Mouse (Mus musculus): ENCODE results near the gene Lemd1. TPM values are rescaled to one million over a fixed set of nuclear protein-coding genes. Genes with fewer than 3 reads are reported as not detected.

Lemd1 gene
- polyA plus RNA-seq, 1 experiment from 2014 or later, result 18.0 TPM

DNA sequence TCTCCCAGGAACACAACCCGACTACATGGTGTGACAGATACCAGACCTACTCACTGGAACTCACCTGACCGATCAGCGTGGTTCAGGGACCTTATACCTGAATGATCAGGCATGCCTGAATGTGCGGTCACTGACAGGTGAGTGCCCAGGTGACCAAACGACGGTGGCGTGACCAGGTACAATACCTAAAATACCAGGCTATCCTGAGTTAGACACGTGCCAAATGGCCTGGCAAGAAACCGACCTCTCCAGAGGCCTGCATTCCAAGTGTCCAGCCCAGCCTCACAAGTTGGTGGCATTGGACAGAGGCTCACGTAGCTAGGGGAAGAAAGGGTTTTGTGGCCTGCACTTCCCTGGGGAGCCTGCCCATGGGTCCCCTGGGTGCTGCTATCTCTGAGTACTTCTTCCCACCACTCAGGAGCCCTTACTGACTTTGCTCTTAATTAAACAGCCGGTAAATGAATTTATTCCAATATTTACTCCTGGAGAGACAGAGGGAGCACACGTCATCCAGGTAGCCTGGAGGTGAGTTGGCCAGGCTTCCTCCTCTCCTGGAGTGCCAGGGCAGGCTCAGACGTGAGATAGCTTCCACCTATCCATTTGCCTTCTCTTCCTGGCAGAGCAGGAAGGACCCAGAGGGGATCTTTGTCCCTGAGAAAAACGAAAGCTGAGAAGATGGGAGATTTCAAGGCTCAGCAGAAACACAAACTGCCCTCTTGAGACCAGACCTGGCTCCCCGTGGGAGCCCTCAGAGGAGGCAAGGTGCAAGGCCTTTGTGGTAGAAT, 40.2 kb upstream of the Lemd1 start:
- no peak for ATAC-seq
- H3K4me2 ChIP-seq (ENCODE audit: low read length), result no peak overlapping the region

DNA sequence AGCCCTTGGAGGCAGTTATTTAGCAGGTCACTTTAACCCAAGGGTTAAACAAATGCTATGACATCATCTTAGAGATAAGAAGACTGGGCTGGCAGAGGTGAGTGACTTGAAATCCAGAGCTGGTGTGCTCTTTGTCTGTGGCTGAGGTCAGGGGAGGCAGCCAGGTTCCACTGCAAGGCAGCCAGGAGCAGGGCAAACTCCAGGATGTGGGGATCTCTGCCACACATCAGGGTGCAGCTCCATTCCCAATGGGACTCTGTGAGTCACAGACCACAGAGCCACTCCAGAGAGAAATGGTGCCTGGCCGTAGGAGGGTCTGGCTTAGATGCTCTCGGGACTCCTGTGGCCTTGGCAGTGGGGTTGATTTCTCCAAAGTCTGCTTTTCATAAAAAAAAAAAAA, 39.3 kb upstream of the Lemd1 start:
- WGBS, result 82% methylated on average over 2 of the region's 2 CpGs
- no peaks in the 10 kb centered on the region for H3K36me3 ChIP-seq (ENCODE audit: control insufficient read depth, insufficient read depth, low read length)
- no peak overlapping the region for H3K4me3 ChIP-seq (ENCODE audit: low read depth, low read length)
- H3K27me3 ChIP-seq (ENCODE audit: control insufficient read depth, insufficient read depth, low read depth, low read length), result no peaks in the 10 kb centered on the region
- 0 out of 2 replicates have a peak overlapping the region, but pooled peaks have one; percentile 6 for H3K9ac ChIP-seq (ENCODE audit: low read depth, low read length)
- H3K9me3 ChIP-seq (replicated peaks; ENCODE audit: control insufficient read depth, low read length, poor library complexity, severe bottlenecking), result no peaks in the 10 kb centered on the region
- H3K4me1 ChIP-seq (ENCODE audit: control insufficient read depth, insufficient read depth, low read length), result peaks cover 4% of the 10 kb centered on the region; the same call in 1 of the 2 replicates
- no peak for ATAC-seq
- no peak overlapping the region for H3K27ac ChIP-seq (ENCODE audit: low read length)
- no peak overlapping the region for H3K4me2 ChIP-seq (ENCODE audit: low read length)

More for the DNA sequence above, 40.2 kb upstream of the Lemd1 start:
- Histone ChIP-seq H3K27me3 (ENCODE audit: control insufficient read depth, insufficient read depth, low read depth, low read length) (no peaks in the 10 kb centered on the region), H3K4me3 (ENCODE audit: low read depth, low read length) (no peak overlapping the region), H3K9me3 (replicated peaks; ENCODE audit: control insufficient read depth, low read length, poor library complexity, severe bottlenecking) (no peaks in the 10 kb centered on the region), H3K4me1 (ENCODE audit: control insufficient read depth, insufficient read depth, low read length) (peaks cover 4% of the 10 kb centered on the region; the same call in 1 of the 2 replicates), H3K27ac (ENCODE audit: low read length) (no peak overlapping the region), H3K9ac (ENCODE audit: low read depth, low read length) (no peak overlapping the region; the same call in 1 of the 2 replicates), H3K36me3 (ENCODE audit: control insufficient read depth, insufficient read depth, low read length) (no peaks in the 10 kb centered on the region)
- 76% methylated on average over 15 of the region's 15 CpGs for WGBS

DNA sequence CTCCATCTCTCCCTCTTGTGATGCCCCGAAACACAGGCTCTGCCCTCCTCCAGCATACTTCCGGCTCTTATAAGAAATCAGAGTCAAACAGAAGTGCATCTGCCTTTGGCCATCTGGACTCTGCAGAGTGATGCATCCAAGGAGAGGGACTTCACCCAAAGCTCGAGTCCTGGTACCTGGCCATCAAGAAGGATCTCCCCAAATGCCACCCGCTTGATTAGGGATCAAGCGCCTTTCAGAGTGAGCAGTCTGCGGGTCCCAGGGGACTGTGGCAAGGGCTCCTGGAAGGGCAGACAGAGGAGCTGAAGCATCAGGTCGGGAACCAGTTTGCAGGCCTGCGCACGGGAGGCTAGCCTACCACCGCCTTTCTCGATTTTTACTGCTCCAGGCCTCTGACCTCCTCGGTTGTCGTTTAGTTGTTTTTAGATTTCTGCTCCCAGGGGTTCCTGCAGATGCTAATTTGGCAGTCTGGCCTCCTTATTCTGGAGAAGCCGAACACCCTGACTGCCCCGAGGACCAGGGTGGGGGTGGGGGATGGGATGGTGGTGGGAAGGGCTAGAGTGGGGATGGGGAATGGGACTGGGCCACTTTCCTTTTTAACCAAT, 38.0 kb upstream of the Lemd1 start:
- no peak overlapping the region for H3K9ac ChIP-seq (ENCODE audit: low read depth, low read length)
- ATAC-seq, result no peak

DNA sequence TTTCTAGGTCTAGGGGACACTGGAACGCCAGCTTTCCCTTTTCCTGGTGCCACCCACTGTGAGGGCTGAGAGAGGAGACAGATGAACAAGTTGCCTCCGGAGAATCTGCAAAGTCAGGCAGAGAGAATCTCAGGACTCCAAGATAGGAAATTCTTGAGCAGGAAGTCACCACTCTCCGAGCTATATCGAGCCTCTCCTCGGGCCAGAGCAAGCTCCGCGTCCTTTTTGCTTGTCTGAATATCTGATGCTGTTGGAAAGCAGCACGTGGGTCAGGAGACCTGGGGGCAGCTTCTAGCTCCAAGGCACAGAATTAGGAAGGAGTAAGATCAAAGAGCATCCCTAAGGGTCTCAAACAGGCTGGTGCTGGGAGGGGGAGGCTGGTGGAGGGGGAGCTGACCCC, 37.5 kb upstream of the Lemd1 start:
- H3K27me3 ChIP-seq (ENCODE audit: control insufficient read depth, insufficient read depth, low read depth, low read length), result no peaks in the 10 kb centered on the region
- ATAC-seq, result no peak
- peaks cover 13% of the 10 kb centered on the region for H3K4me1 ChIP-seq (ENCODE audit: control insufficient read depth, insufficient read depth, low read length)
- no peak overlapping the region for H3K4me3 ChIP-seq (ENCODE audit: low read depth, low read length)
- no peak overlapping the region for H3K9ac ChIP-seq (ENCODE audit: low read depth, low read length)
- no peaks in the 10 kb centered on the region for H3K9me3 ChIP-seq (replicated peaks; ENCODE audit: control insufficient read depth, low read length, poor library complexity, severe bottlenecking)
- no peaks in the 10 kb centered on the region for H3K36me3 ChIP-seq (ENCODE audit: control insufficient read depth, insufficient read depth, low read length)
- 8% methylated on average over 8 of the region's 8 CpGs for WGBS
- H3K27ac ChIP-seq (ENCODE audit: low read length), result no peak overlapping the region
- H3K4me2 ChIP-seq (ENCODE audit: low read length), result no peak overlapping the region

More for the DNA sequence above, 38.0 kb upstream of the Lemd1 start:
- no peaks in the 10 kb centered on the region for H3K36me3 ChIP-seq (ENCODE audit: control insufficient read depth, insufficient read depth, low read length)
- H3K27ac ChIP-seq (ENCODE audit: low read length), result no peak overlapping the region
- no peaks in the 10 kb centered on the region for H3K9me3 ChIP-seq (replicated peaks; ENCODE audit: control insufficient read depth, low read length, poor library complexity, severe bottlenecking)
- H3K4me1 ChIP-seq (ENCODE audit: control insufficient read depth, insufficient read depth, low read length), result peaks cover 12% of the 10 kb centered on the region
- WGBS, result 36% methylated on average over 15 of the region's 15 CpGs
- no peak overlapping the region for H3K4me3 ChIP-seq (ENCODE audit: low read depth, low read length)
- no peak overlapping the region for H3K4me2 ChIP-seq (ENCODE audit: low read length)
- H3K27me3 ChIP-seq (ENCODE audit: control insufficient read depth, insufficient read depth, low read depth, low read length), result no peaks in the 10 kb centered on the region

DNA sequence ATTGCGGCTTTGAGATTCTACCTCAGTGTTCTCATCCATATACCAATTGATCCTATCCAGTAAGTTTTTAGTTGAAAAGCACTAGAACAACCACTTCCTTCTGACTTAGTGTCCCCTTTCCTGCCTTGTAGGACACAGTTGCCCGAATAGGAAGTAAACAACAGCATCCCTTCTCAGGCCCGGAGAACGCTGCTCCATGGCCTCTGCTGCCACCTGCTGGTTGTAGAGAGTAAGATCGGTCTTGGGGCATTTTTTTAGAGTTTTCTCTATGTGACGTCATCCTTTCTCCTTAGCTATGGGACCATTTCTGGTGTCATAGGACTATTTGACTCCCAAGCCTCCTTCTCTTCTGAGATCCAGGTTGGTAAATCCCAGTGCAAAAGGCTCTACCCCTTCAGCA, 35.5 kb upstream of the Lemd1 start:
- H3K4me2 ChIP-seq (ENCODE audit: low read length), result no peak overlapping the region
- WGBS, result 9% methylated on average over 6 of the region's 6 CpGs
- H3K9me3 ChIP-seq (replicated peaks; ENCODE audit: control insufficient read depth, low read length, poor library complexity, severe bottlenecking), result no peaks in the 10 kb centered on the region
- no peak overlapping the region for H3K27ac ChIP-seq (ENCODE audit: low read length)
- H3K27me3 ChIP-seq (ENCODE audit: control insufficient read depth, insufficient read depth, low read depth, low read length), result no peaks in the 10 kb centered on the region
- H3K9ac ChIP-seq (ENCODE audit: low read depth, low read length), result no peak overlapping the region
- no peak overlapping the region for H3K4me3 ChIP-seq (ENCODE audit: low read depth, low read length)
- H3K4me1 ChIP-seq (ENCODE audit: control insufficient read depth, insufficient read depth, low read length), result peaks cover 25% of the 10 kb centered on the region
- H3K36me3 ChIP-seq (ENCODE audit: control insufficient read depth, insufficient read depth, low read length), result no peaks in the 10 kb centered on the region
- ATAC-seq, result no peak

DNA sequence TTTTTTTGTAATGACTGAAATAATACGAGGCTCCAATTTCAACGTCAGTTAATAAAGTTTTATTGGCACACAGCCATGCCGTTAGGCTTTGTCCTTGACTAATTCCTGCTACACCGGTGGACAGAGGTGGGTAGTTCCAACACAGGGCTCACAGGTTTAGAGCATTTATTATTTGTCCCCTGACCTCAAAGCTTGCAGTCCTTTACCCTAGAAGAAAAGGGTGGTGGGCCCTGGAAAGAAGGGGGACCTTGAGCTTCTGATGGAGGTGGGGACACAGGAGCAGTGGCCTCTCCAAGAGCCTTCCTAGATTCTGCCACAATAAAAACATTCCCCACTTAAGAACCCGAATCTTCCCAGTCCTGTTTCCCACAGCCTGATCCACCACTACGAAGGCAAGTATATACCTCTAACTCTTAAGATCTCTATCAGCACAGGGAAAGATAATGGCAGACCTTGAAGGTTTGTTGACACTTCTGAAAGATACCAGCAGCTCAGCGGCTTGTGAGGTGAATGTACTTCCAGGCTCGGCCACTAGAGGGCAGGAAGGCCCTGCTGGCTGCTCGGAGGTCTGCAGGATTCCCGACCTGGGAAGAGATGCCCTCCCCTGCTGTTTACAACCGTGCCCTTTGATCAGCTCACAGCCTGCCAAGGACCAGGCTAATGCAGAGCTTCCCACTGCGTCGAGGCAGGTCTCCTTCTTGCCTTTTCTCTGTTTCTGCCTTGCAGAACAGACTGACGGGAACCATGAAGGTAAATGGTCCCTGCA, 34.0 kb upstream of the Lemd1 start:
- peak overlapping the region; percentile 36 for H3K27ac ChIP-seq (ENCODE audit: low read length)
- peak overlapping the region; percentile 31; the same call in 1 of the 2 replicates for H3K9ac ChIP-seq (ENCODE audit: low read depth, low read length)
- peaks cover 25% of the 10 kb centered on the region for H3K4me1 ChIP-seq (ENCODE audit: control insufficient read depth, insufficient read depth, low read length)
- H3K27me3 ChIP-seq (ENCODE audit: control insufficient read depth, insufficient read depth, low read depth, low read length), result no peaks in the 10 kb centered on the region
- no peak overlapping the region for H3K4me3 ChIP-seq (ENCODE audit: low read depth, low read length)
- no peaks in the 10 kb centered on the region for H3K36me3 ChIP-seq (ENCODE audit: control insufficient read depth, insufficient read depth, low read length)
- 26% methylated on average over 14 of the region's 14 CpGs for WGBS
- H3K4me2 ChIP-seq (ENCODE audit: low read length), result peak overlapping the region; percentile 30; the same call in 1 of the 2 replicates
- ATAC-seq, result peak; percentile 78
- no peaks in the 10 kb centered on the region for H3K9me3 ChIP-seq (replicated peaks; ENCODE audit: control insufficient read depth, low read length, poor library complexity, severe bottlenecking)

DNA sequence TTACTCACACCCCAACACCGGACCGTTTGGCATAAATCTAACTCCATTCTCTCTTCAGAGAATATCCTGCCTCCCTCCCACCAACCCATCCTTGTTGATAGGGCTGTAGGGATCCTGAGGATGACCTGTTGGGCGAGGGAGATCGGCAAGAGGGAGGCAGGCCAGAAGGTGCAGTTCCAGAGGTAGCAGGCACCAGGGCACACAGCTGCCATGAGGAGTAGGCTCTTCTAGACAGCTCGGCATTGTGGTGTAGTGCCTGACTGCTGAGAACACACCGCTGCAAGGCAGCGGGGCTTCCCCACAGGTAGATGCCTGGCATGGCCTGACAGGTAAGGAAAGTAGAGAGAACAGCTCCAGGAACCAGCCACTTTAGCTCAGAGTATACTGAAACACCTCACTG, 33.4 kb upstream of the Lemd1 start:
- H3K9ac ChIP-seq (ENCODE audit: low read depth, low read length), result peak overlapping the region; percentile 31; the same call in 1 of the 2 replicates
- no peaks in the 10 kb centered on the region for H3K27me3 ChIP-seq (ENCODE audit: control insufficient read depth, insufficient read depth, low read depth, low read length)
- peak overlapping the region; percentile 30; the same call in 1 of the 2 replicates for H3K4me2 ChIP-seq (ENCODE audit: low read length)
- 21% methylated on average over 7 of the region's 7 CpGs for WGBS
- peak; percentile 44 for ATAC-seq
- H3K9me3 ChIP-seq (replicated peaks; ENCODE audit: control insufficient read depth, low read length, poor library complexity, severe bottlenecking), result no peaks in the 10 kb centered on the region
- H3K4me1 ChIP-seq (ENCODE audit: control insufficient read depth, insufficient read depth, low read length), result peaks cover 25% of the 10 kb centered on the region
- peak overlapping the region; percentile 36 for H3K27ac ChIP-seq (ENCODE audit: low read length)
- H3K36me3 ChIP-seq (ENCODE audit: control insufficient read depth, insufficient read depth, low read length), result no peaks in the 10 kb centered on the region
- H3K4me3 ChIP-seq (ENCODE audit: low read depth, low read length), result no peak overlapping the region

DNA sequence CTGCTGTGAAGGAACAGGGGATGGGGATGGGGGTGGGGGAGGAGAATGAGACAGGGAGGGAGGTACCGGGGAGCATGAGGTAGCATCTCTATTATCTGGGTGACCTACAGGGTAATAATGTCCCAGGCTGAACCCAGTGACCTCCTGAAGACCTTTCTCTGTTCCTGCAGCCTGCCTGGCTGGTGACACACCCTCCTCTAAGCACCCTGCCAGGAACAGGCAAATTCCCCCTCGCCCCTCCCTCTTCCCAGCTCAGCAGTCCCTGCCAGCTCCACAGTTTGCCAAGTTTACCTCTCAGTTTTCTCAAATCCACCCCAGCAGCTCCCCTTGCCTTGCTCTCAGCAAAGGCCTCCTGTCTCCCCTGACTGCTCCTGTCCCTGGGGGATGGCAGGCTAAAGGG, 32.5 kb upstream of the Lemd1 start:
- peaks cover 23% of the 10 kb centered on the region for H3K4me1 ChIP-seq (ENCODE audit: control insufficient read depth, insufficient read depth, low read length)
- 31% methylated on average over 2 of the region's 2 CpGs for WGBS
- no peaks in the 10 kb centered on the region for H3K27me3 ChIP-seq (ENCODE audit: control insufficient read depth, insufficient read depth, low read depth, low read length)
- H3K4me3 ChIP-seq (ENCODE audit: low read depth, low read length), result no peak overlapping the region
- no peaks in the 10 kb centered on the region for H3K36me3 ChIP-seq (ENCODE audit: control insufficient read depth, insufficient read depth, low read length)
- H3K4me2 ChIP-seq (ENCODE audit: low read length), result no peak overlapping the region
- no peak overlapping the region for H3K9ac ChIP-seq (ENCODE audit: low read depth, low read length)
- H3K9me3 ChIP-seq (replicated peaks; ENCODE audit: control insufficient read depth, low read length, poor library complexity, severe bottlenecking), result no peaks in the 10 kb centered on the region
- H3K27ac ChIP-seq (ENCODE audit: low read length), result no peak overlapping the region
- no peak for ATAC-seq

Measured in midbrain, embryonic 16.5 days (tissue).